Mouse (Mus musculus) neutrophil, adult 83 days (primary cell): ENCODE data around the gene Vegfa. TPM values are rescaled to one million over a fixed set of nuclear protein-coding genes. Genes with fewer than 3 reads are reported as not detected.

Experiments
- total RNA-seq, 2 experiments: library from RNA; stranded (reverse); gene quantifications; one replicate each; pipeline ENCODE4 v1.2.4; 2023

Gene Vegfa
- 10 to 100 TPM; 33.7 to 40.6 TPM for total RNA-seq

GRCm38 (mm10) chr17:46032257-46032991 is at the start of gene Vegfa:
TSS of gene Vegfa (minus strand) at chr17:46032369.

Other genes starting within 250 kb of the Vegfa start
- 10 to 100 TPM; 24.6 to 26.4 TPM for gene Mrps18a, start 78.6 kb upstream of the Vegfa start, total RNA-seq
- gene Rsph9, start 111.8 kb upstream of the Vegfa start, total RNA-seq: under 1 TPM in 1 of 2 experiments, not detected in 1; 0.61 TPM
- 10 to 100 TPM; 16.6 to 20.6 TPM for gene Mad2l1bp, start 121.2 kb upstream of the Vegfa start, total RNA-seq
- gene Gtpbp2, start 128.7 kb upstream of the Vegfa start, total RNA-seq: 100 to 1,000 TPM; 128 to 138 TPM
- 10 to 100 TPM; 21.0 TPM for gene Polh, start 170.3 kb upstream of the Vegfa start, total RNA-seq
- 10 to 100 TPM; 20.3 to 22.9 TPM for gene Xpo5, start 170.4 kb upstream of the Vegfa start, total RNA-seq
- gene Polr1c, start 215.7 kb upstream of the Vegfa start, total RNA-seq: 10 to 100 TPM; 22.6 to 22.7 TPM
- gene Yipf3, start 215.7 kb upstream of the Vegfa start, total RNA-seq: 10 to 100 TPM; 75.7 to 76.7 TPM
- gene Lrrc73, start 221.2 kb upstream of the Vegfa start, total RNA-seq: 1 to 10 TPM in 1 of 2 experiments, under 1 TPM in 1; 0.79 to 1.6 TPM